Mouse (Mus musculus) cortical plate, adult 2 months (tissue): ENCODE measurements around the gene Nrg3. TPM values are rescaled to one million over a fixed set of nuclear protein-coding genes. Genes with fewer than 3 reads are reported as not detected.

Experiments
- H3K27ac ChIP-seq: fragments of 200-500 bp; 2 replicates; pipeline ENCODE4 v1.5.1; 2012; ENCODE audit warnings: low read length, control low read depth, inconsistent platforms; ENCODE audit not compliant: insufficient read depth
- H3K4me1 ChIP-seq: fragments of 200-500 bp; 2 replicates; pipeline ENCODE4 v1.6.1; 2011; ENCODE audit warnings: low read length; ENCODE audit not compliant: control insufficient read depth, insufficient read depth
- H3K4me3 ChIP-seq: fragments of 200-500 bp; 2 replicates; pipeline ENCODE4 v1.5.1; 2011; ENCODE audit warnings: mild to moderate bottlenecking, low read length, control low read depth; ENCODE audit not compliant: insufficient read depth
- CTCF ChIP-seq: fragments of 200-500 bp; IDR thresholded peaks from 2 replicates; pipeline ENCODE4 v1.5.1; 2011; ENCODE audit warnings: mild to moderate bottlenecking, control low read depth, low read length; ENCODE audit not compliant: insufficient read depth; ENCODE audit errors: extremely low read depth
- POLR2A ChIP-seq: fragments of 200-500 bp; IDR thresholded peaks from 2 replicates; pipeline ENCODE4 v1.6.1; 2011; ENCODE audit warnings: mild to moderate bottlenecking, low read length, control low read depth; ENCODE audit not compliant: insufficient read depth; ENCODE audit errors: extremely low read depth
- polyA plus RNA-seq: library from polyadenylated mRNA; depleted of rRNA; stranded (reverse); fragments of >200 nt; gene quantifications from 2 replicates; pipeline ENCODE4 v1.2.3, GENCODE M21; 2012

The Nrg3 gene
- polyA plus RNA-seq, 1 experiment: 33.3 TPM

DNA sequence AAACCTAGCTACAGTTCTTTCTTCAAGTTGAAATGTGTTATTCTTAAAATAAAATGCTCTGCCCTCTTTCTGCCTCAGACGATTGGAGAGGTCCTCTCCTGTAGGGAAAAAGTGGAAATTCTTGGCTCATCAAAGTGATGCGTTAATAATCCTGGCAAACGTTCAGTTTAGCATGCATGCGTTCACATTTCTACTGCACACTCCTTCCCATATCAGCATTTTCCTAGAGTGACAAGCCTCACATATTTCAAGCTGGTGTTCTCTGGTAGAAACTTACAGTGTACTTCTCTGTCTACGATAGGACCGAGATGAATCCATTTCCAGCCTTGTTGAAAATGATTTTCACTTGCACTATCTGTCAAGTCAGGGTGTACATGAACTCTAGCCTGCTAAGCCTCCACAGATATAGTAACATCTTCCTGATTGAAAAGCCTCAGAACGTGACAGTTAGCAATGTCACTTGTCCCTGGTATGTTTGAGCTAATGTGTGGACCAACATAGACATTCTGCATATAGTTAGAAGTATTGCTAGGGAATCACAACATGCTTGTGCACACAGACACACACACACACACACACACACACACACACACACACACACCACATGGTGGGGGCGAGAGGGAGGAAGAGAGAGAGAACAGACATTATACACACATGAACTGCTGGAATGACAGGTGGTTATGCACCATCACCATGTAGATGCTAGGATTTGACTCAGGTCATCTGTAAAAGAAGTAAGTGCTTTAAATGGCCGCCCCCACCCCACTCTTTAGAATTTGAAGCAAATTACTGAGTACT lies 770.1 kb downstream of the Nrg3 start:
- Histone ChIP-seq H3K4me1 (peaks cover 10% of the 10 kb centered on the region; the same call in 1 of the 2 replicates), H3K27ac (no peak overlapping the region), H3K4me3 (no peak overlapping the region)
- TF ChIP-seq CTCF: no peak
- no peak for TF ChIP-seq POLR2A

DNA sequence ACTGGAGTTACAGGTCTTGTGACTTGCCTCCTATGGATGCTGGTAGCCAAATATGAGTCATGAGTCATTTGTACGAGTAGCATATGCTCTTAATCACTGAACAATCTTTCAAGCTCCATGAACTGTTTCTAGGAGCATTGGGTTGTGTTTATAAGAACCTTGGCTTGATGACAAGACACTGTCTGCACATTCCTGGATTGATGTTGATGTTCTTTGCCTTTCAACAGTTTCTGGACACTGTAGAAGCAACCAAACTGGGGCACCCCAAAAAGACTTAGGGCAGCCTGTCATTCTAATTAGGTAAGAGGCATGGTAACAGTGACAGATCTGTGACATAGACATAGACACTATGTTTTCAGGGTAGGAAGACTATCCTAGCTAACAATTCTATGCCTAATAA lies 771.5 kb downstream of the Nrg3 start:
- peaks cover 10% of the 10 kb centered on the region for H3K4me1 ChIP-seq
- TF ChIP-seq POLR2A: no peak
- H3K27ac ChIP-seq: no peak overlapping the region
- H3K4me3 ChIP-seq: no peak overlapping the region

DNA sequence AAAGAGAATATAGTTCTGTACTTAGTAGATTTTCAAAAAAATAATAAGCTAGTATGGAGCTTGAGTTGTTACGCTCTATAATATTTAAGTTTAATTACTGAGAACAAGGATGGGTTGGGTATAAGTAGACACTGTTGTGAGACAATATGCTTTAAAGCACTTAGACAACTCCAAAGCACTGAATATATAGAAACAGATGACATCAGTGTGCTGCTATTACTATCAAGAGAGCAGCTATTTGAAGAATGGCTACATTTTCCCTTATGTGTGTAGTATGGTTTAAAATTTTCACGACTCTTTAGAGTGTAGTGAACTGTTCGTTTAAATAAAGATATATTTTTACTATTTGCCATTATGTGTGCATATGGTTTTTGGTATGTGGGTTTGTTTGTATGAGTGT lies 771.9 kb downstream of the Nrg3 start:
- TF ChIP-seq CTCF (no peak), POLR2A (no peak)
- peaks cover 10% of the 10 kb centered on the region for H3K4me1 ChIP-seq
- H3K4me3 ChIP-seq: no peak overlapping the region
- H3K27ac ChIP-seq: no peak overlapping the region

DNA sequence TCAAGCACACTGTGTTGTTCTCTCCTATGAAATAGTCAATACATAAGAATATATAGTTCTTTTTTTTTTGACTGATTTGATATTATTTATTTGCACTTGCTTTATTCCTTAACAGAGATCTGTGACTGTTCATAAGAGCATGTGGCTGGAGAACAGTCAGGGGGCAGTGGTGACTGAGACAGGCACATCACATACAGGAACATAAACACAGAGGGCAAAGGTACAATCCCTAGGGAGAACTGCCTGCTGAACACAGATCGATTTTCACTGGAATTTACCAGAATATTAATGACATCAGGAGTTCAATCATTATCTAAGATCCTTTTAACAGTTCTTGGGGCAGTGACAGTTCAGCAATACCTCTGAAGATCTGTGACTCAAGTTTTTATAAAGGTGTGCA lies 812.9 kb downstream of the Nrg3 start:
- H3K4me3 ChIP-seq: no peak overlapping the region
- no peaks in the 10 kb centered on the region for H3K4me1 ChIP-seq
- no peak for TF ChIP-seq POLR2A
- H3K27ac ChIP-seq: no peak overlapping the region

DNA sequence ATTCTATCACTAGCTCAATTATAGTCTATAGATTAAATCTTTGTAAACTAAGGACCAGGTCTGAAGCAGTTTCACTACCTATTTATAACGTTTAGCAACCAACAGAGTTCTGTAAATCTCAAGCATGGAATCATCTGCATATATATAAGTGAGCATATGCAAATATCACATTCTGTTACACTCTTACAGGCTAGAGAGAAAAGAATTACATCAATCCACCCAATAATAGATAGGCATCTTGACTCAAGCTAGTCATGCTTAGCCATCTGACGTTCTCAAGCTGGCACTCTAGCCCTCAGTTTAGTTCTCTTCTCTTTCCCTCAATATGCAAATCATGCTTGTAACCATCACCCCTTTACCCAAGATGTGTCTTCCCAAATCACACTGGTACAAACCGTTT lies 835.8 kb downstream of the Nrg3 start:
- no peak overlapping the region for H3K27ac ChIP-seq
- H3K4me3 ChIP-seq: no peak overlapping the region
- no peaks in the 10 kb centered on the region for H3K4me1 ChIP-seq
- TF ChIP-seq POLR2A: no peak
- TF ChIP-seq CTCF: no peak

DNA sequence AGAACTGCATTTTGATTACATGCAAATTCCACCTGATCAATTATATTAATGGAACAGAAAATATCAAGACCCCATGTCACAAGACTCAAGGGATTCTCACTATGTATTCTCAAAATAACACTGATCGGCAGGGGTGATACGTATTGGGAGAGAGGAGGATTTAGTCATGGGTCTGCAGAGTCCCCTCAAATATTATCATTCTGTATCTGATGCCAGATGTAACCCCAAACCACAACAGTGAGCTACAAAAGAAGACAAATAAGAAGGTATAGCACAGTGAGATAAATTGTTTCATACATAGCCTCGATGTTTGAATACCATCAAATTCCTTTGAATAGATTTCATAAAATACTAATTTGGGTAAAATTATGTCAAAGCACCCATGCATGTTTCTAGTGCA lies 842.8 kb downstream of the Nrg3 start:
- Histone ChIP-seq H3K27ac (no peak overlapping the region), H3K4me1 (peaks cover 2% of the 10 kb centered on the region; the same call in 1 of the 2 replicates), H3K4me3 (no peak overlapping the region)
- TF ChIP-seq CTCF: no peak
- TF ChIP-seq POLR2A: no peak

DNA sequence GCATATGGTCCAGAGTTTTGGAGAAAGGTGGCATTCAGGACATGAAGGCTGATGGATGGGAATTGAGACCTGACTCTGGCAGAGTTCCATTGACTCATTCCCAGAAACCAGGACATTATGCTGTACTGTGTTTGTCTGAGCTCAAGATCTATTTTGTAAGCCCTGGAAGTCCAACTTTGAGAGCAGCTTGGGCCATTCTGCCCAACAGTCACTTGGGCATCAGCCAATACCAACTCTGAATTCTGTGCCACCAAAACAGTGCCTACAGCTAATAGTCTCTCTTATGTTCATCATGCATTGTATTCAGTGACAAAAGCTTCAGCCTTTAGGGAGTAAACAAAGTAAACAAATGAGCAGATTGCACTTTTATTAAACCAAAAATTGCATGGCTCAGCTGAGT lies 843.2 kb downstream of the Nrg3 start:
- TF ChIP-seq POLR2A (no peak), CTCF (no peak)
- peaks cover 2% of the 10 kb centered on the region; the same call in 1 of the 2 replicates for H3K4me1 ChIP-seq
- no peak overlapping the region for H3K4me3 ChIP-seq
- H3K27ac ChIP-seq: no peak overlapping the region

DNA sequence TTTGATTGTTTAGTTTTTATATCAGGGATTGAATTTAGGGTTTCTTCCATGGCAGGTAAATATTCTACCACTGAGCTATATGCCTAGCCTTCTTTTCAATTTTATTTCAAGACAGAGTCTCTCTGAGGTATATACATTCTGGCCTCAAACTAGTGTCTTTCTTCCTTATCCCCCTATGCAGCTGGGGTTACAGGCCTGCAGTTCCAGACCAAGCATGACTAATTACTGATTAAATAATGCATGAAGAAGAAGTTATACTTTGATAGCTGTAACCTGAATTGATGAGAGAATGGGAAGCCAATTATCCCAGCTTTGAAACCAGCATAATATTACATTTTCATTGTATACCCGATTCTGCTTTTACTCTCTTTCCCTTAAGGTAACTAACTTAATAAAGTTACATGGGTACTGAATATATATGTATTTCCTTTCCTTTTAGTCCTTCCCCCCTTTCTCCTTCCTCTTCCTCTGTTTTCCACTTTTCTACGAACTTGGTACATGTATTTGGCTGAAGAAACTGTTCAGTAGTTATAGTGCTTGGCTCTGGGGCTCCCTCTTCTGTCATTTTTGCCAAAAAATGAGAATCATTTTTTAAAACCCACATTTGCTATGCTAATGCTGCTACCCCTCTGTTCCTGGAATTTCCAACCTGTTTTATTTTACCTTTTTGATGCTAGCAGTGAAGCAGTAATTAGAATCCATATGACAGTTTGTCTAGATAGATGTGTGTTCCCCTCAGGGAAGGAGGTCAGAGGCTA lies 843.8 kb downstream of the Nrg3 start:
- Histone ChIP-seq H3K27ac (no peak overlapping the region), H3K4me3 (no peak overlapping the region), H3K4me1 (peaks cover 2% of the 10 kb centered on the region; the same call in 1 of the 2 replicates)
- TF ChIP-seq POLR2A: no peak
- TF ChIP-seq CTCF: no peak

DNA sequence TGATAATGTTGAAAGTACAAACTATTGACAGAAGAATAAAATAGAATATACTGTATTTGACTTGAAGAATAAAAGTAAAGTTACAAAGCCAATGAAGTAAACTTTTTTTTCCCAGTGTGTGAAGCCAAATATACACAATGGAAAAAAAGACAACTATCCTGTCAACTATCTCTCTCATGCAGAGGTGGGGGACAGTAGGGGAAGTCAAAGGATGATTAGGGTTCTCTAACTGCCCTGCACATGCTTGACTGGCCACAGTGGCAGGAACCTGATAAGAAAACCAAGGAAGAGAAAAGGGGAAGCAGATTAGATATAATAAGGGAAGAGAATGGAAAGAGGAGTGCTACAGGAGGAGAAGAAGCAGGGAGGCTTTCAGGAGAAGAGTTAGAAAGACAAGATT lies 855.9 kb downstream of the Nrg3 start:
- H3K4me3 ChIP-seq: no peak overlapping the region
- TF ChIP-seq POLR2A: no peak
- TF ChIP-seq CTCF: no peak
- H3K4me1 ChIP-seq: no peaks in the 10 kb centered on the region
- H3K27ac ChIP-seq: no peak overlapping the region

DNA sequence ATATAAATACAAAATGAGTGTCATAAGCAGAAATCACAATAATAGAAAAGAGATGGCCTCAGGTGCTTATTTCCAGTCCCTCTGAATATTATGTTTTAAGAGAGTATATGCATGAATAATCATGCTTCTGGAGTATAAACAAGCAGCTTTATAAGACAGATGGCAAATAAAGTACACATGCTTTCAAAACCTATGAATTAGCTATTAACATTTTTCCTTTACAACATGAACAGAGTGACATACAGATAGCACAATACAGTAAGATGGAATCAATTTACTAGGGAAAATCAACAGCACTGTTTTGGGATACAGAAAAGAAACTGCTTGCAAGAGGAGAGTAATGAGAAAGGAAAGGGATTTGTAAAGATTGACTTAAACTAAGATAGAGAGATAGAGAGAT lies 875.2 kb downstream of the Nrg3 start:
- Histone ChIP-seq H3K27ac (no peak overlapping the region), H3K4me1 (0 out of 2 replicates have a peak, but pooled peaks cover 2% of the 10 kb centered on the region), H3K4me3 (no peak overlapping the region)
- TF ChIP-seq POLR2A: no peak
- TF ChIP-seq CTCF: no peak
